ENCODE assay signal across 29 mouse cellular contexts in genomic region chr5:149119341-149119881, GRCm38 (mm10).
DNase-seq lines count a peak whose midpoint lies in the region; ATAC-seq and TF ChIP-seq lines count a peak whose summit lies in the region.
"Had no signal": no experiment of that assay in that cellular context is flagged by ENCODE, and none has a peak within 500 bp of the region (broad histone marks: within the 10 kb centered on the region; RNA-seq: fewer than 3 reads in every experiment).

No protein-coding gene starts in this region.

- H3K9me3 ChIP-seq in forebrain, embryonic 11.5 days (ENCODE audit: control insufficient read depth, low read length) = no peaks in the 10 kb centered on the region
- no peaks in the 10 kb centered on the region for H3K9me3 ChIP-seq in forebrain, embryonic 15.5 days
- H3K9me3 ChIP-seq: embryonic facial prominence, embryonic 10.5 days; embryonic facial prominence, embryonic 15.5 days; forebrain, embryonic 13.5 days; intestine, embryonic 15.5 days; liver, embryonic 13.5 days; midbrain, embryonic 13.5 days had no signal

- H3K9ac ChIP-seq in forebrain, embryonic 11.5 days (ENCODE audit: low read length) = no peak overlapping the region
- H3K9ac ChIP-seq in forebrain, embryonic 15.5 days (replicated peaks) = no peak overlapping the region
- H3K9ac ChIP-seq: embryonic facial prominence, embryonic 15.5 days; forebrain, embryonic 13.5 days; heart, embryonic 12.5 days; intestine, embryonic 15.5 days; liver, embryonic 13.5 days; midbrain, embryonic 13.5 days had no signal

- H3ac ChIP-seq in myocyte (ENCODE audit: control insufficient read depth, insufficient read length) = no peak overlapping the region

- DNase-seq in forebrain, embryonic 11.5 days (ENCODE audit: low spot score) = peak; percentile 17
- DNase-seq in thymus, adult 2 months = no peak
- DNase-seq in thymus, postnatal 25 days = no peak
- no peak for DNase-seq in gastrocnemius, adult 18-20 months (ENCODE audit: low spot score)
- DNase-seq in cerebellum, adult 11 months = no peak
- DNase-seq in urinary bladder, adult 18-20 months (ENCODE audit: low spot score in 2 of 2) = no peak
- DNase-seq: adrenal gland, postnatal 25 days; cerebellum, adult 8-10 months; cerebellum, postnatal 25 days; gastrocnemius, adult 2 months; gastrocnemius, postnatal 36 days; heart, adult 2 months; kidney, adult 2 months; kidney, postnatal 36 days; liver, embryonic 13.5 days; lung, adult 2 months; lung, postnatal 10 days; right cerebral cortex, postnatal 4 days had no signal

- no peaks in the 10 kb centered on the region for H3K79me2 ChIP-seq in myocyte (ENCODE audit: control insufficient read depth, insufficient read depth)

- no peak for TF ChIP-seq CTCF in thymus, adult 2 months (IDR thresholded peaks at IDR 0.05; ENCODE audit: borderline replicate concordance, control insufficient read depth, extremely low read depth, insufficient read depth, low read length, poor library complexity)

- no peak for ATAC-seq in forebrain, embryonic 11.5 days (replicated peaks; ENCODE audit: low FRiP score)
- no peak for ATAC-seq in forebrain, embryonic 15.5 days (replicated peaks)
- ATAC-seq: forebrain, embryonic 13.5 days; hindbrain, embryonic 16.5 days; intestine, embryonic 15.5 days; midbrain, embryonic 13.5 days had no signal

- TF ChIP-seq POLR2A in thymus, adult 2 months (IDR thresholded peaks at IDR 0.05; ENCODE audit: control insufficient read depth, extremely low read depth, insufficient read depth, low read length, poor library complexity) = no peak
- TF ChIP-seq POLR2A in myocyte (IDR thresholded peaks at IDR 0.05; ENCODE audit: insufficient read length, low read depth) = no peak

- H3K4me1 ChIP-seq in forebrain, embryonic 11.5 days (replicated peaks; ENCODE audit: control insufficient read depth, insufficient read depth, low read length) = 0 out of 2 replicates have a peak, but pooled peaks cover 2% of the 10 kb centered on the region
- no peaks in the 10 kb centered on the region for H3K4me1 ChIP-seq in forebrain, embryonic 15.5 days
- peaks cover 36% of the 10 kb centered on the region for H3K4me1 ChIP-seq in thymus, adult 2 months (replicated peaks; ENCODE audit: control insufficient read depth, insufficient read depth, low read length)
- H3K4me1 ChIP-seq: forebrain, embryonic 13.5 days; heart, embryonic 12.5 days; intestine, embryonic 15.5 days; liver, embryonic 13.5 days had no signal

- no peak overlapping the region for H3K27ac ChIP-seq in forebrain, embryonic 11.5 days (ENCODE audit: low read depth, low read length)
- H3K27ac ChIP-seq in forebrain, embryonic 15.5 days (replicated peaks) = no peak overlapping the region
- H3K27ac ChIP-seq in thymus, adult 2 months (ENCODE audit: control insufficient read depth, insufficient read depth, low read length) = peak overlapping the region; percentile 99
- H3K27ac ChIP-seq: embryonic facial prominence, embryonic 10.5 days; embryonic facial prominence, embryonic 15.5 days; forebrain, embryonic 13.5 days; gastrocnemius, adult 2 months; heart, adult 2 months; intestine, embryonic 15.5 days; layer of hippocampus, adult 2 months; liver, embryonic 13.5 days; macrophage; midbrain, embryonic 13.5 days had no signal

- no peaks in the 10 kb centered on the region for H3K27me3 ChIP-seq in forebrain, embryonic 11.5 days (ENCODE audit: control insufficient read depth, insufficient read depth, low read length)
- no peaks in the 10 kb centered on the region for H3K27me3 ChIP-seq in forebrain, embryonic 15.5 days
- H3K27me3 ChIP-seq in thymus, adult 2 months (ENCODE audit: control insufficient read depth, insufficient read depth, low read length) = no peaks in the 10 kb centered on the region
- peaks cover 46% of the 10 kb centered on the region for H3K27me3 ChIP-seq in myocyte (ENCODE audit: control insufficient read depth, insufficient read depth, insufficient read length)
- H3K27me3 ChIP-seq: embryonic facial prominence, embryonic 15.5 days; forebrain, embryonic 13.5 days; heart, embryonic 12.5 days; intestine, embryonic 15.5 days; liver, embryonic 13.5 days; midbrain, embryonic 13.5 days had no signal

- no peak overlapping the region for H3K4me2 ChIP-seq in forebrain, embryonic 11.5 days (ENCODE audit: low read depth, low read length, severe bottlenecking)
- no peak overlapping the region for H3K4me2 ChIP-seq in forebrain, embryonic 15.5 days (replicated peaks)
- no peak overlapping the region for H3K4me2 ChIP-seq in myocyte (ENCODE audit: low read depth)
- H3K4me2 ChIP-seq: embryonic facial prominence, embryonic 15.5 days; forebrain, embryonic 13.5 days; heart, embryonic 12.5 days; intestine, embryonic 15.5 days; liver, embryonic 13.5 days; midbrain, embryonic 13.5 days had no signal

- H3K36me3 ChIP-seq in forebrain, embryonic 11.5 days (ENCODE audit: control insufficient read depth, insufficient read depth, low read length) = no peaks in the 10 kb centered on the region
- no peaks in the 10 kb centered on the region for H3K36me3 ChIP-seq in forebrain, embryonic 15.5 days
- no peaks in the 10 kb centered on the region for H3K36me3 ChIP-seq in thymus, adult 2 months (ENCODE audit: control insufficient read depth, insufficient read depth, low read length)
- H3K36me3 ChIP-seq in myocyte (ENCODE audit: control insufficient read depth, insufficient read depth) = no peaks in the 10 kb centered on the region
- H3K36me3 ChIP-seq: embryonic facial prominence, embryonic 10.5 days; embryonic facial prominence, embryonic 15.5 days; heart, embryonic 12.5 days; intestine, embryonic 15.5 days; liver, embryonic 13.5 days; midbrain, embryonic 13.5 days had no signal

- WGBS in forebrain, embryonic 11.5 days = 92% methylated on average over 16 of the region's 16 CpGs
- 93% methylated on average over 16 of the region's 16 CpGs for WGBS in forebrain, embryonic 15.5 days
- WGBS in thymus, adult 2 months = 65% methylated on average over 16 of the region's 16 CpGs

- no peak overlapping the region for H3K4me3 ChIP-seq in forebrain, embryonic 11.5 days (ENCODE audit: low read depth, low read length)
- H3K4me3 ChIP-seq in forebrain, embryonic 15.5 days = no peak overlapping the region
- H3K4me3 ChIP-seq in thymus, adult 2 months (ENCODE audit: control insufficient read depth, insufficient read depth, low read length) = no peak overlapping the region
- no peak overlapping the region for H3K4me3 ChIP-seq in myocyte
- H3K4me3 ChIP-seq: embryonic facial prominence, embryonic 10.5 days; embryonic facial prominence, embryonic 15.5 days; forebrain, embryonic 13.5 days; gastrocnemius, adult 2 months; heart, adult 2 months; heart, embryonic 12.5 days; intestine, embryonic 15.5 days; layer of hippocampus, adult 2 months; liver, embryonic 13.5 days; midbrain, embryonic 13.5 days had no signal

TF ChIP-seq in myocyte, 11 proteins besides CTCF, POLR2A, EP300 and RAD21:
- TF ChIP-seq REST (IDR thresholded peaks at IDR 0.05; ENCODE audit: insufficient read depth, insufficient read length) (no peak), MAX (IDR thresholded peaks at IDR 0.05; ENCODE audit: low read depth) (no peak), MYOD1 (IDR thresholded peaks at IDR 0.05; ENCODE audit: control insufficient read depth in 1 of 3, insufficient read length in 2 of 3, low read depth in 2 of 3) (peak in 2 of 3 experiments; percentile 44 to 59), TCF12 (IDR thresholded peaks at IDR 0.05; ENCODE audit: insufficient read depth, poor library complexity, severe bottlenecking) (no peak), E2F4 (IDR thresholded peaks at IDR 0.05; ENCODE audit: insufficient read depth) (no peak), MYOG (IDR thresholded peaks at IDR 0.05; ENCODE audit: control insufficient read depth in 1 of 3, insufficient read depth in 1 of 3, insufficient read length in 2 of 3, low read depth in 2 of 3) (peak in 1 of 3 experiments; percentile 25), USF1 (IDR thresholded peaks at IDR 0.05; ENCODE audit: low read depth) (no peak), CEBPB (IDR thresholded peaks at IDR 0.05; ENCODE audit: insufficient read depth, poor library complexity, severe bottlenecking) (no peak), SRF (IDR thresholded peaks at IDR 0.05; ENCODE audit: control insufficient read depth, insufficient read length, low read depth) (no peak), TCF3 (IDR thresholded peaks at IDR 0.05; ENCODE audit: insufficient read length, low read depth) (no peak), POLR2AphosphoS2 (IDR thresholded peaks at IDR 0.05; ENCODE audit: insufficient read length, low read depth) (no peak)
